Comparison of ENCODE assay signal across 13 mouse cellular contexts in genomic region chr5:45876328-45876727, GRCm38 (mm10).
"Had no signal": no experiment of that assay in that cellular context is flagged by ENCODE, and none has a peak within 500 bp of the region (broad histone marks: within the 10 kb centered on the region; RNA-seq: fewer than 3 reads in every experiment).

No protein-coding gene starts in this region.

- H3K9ac ChIP-seq: liver, embryonic 15.5 days; lung, embryonic 14.5 days; midbrain, embryonic 12.5 days had no signal

- H3K4me2 ChIP-seq: liver, embryonic 11.5 days; liver, embryonic 15.5 days; lung, embryonic 14.5 days; midbrain, embryonic 12.5 days had no signal

- H3K36me3 ChIP-seq: limb, embryonic 10.5 days; liver, embryonic 15.5 days; midbrain, embryonic 12.5 days had no signal

- H3K27ac ChIP-seq: left cerebral cortex, adult 2 months; limb, embryonic 10.5 days; liver, embryonic 15.5 days; midbrain, embryonic 12.5 days had no signal

- DNase-seq: kidney, adult 18-20 months; kidney, postnatal 14 days; lung, embryonic 14.5 days; lung, postnatal 10 days; lung, postnatal 4 days; thymus, adult 18-20 months; thymus, postnatal 25 days had no signal

- H3K4me3 ChIP-seq: left cerebral cortex, adult 2 months; limb, embryonic 10.5 days; liver, embryonic 15.5 days; midbrain, embryonic 12.5 days; myocyte had no signal

- H3K9me3 ChIP-seq: limb, embryonic 10.5 days; liver, embryonic 15.5 days; midbrain, embryonic 12.5 days had no signal

- H3K4me1 ChIP-seq: limb, embryonic 10.5 days; liver, embryonic 15.5 days; midbrain, embryonic 12.5 days had no signal

- H3K27me3 ChIP-seq: liver, embryonic 15.5 days; midbrain, embryonic 12.5 days had no signal
